Mouse (Mus musculus) intestine, embryonic 15.5 days (tissue): ENCODE data around the gene Cyp26b1. TPM values are rescaled to one million over a fixed set of nuclear protein-coding genes. Genes with fewer than 3 reads are reported as not detected.

Source experiments
- ATAC-seq: fragments of 200-750 bp; cut with Nextera tagmentation; 2 replicates; pipeline ENCODE4 v1.8.0; 2017; ENCODE audit warnings: moderate TSS enrichment, moderate library complexity
- H3K27ac ChIP-seq: fragments of 300-500 bp; sonication (generic); 2 replicates; pipeline ENCODE4 v1.5.1; 2015; ENCODE audit warnings: mild to moderate bottlenecking, inconsistent platforms
- H3K27me3 ChIP-seq: fragments of 300-500 bp; sonication (generic); replicated peaks from 2 replicates; pipeline ENCODE4 v1.6.1; 2015; ENCODE audit warnings: inconsistent platforms
- H3K36me3 ChIP-seq: fragments of 300-500 bp; sonication (generic); 2 replicates; pipeline ENCODE4 v1.6.1; 2015; ENCODE audit warnings: inconsistent platforms
- H3K4me1 ChIP-seq: fragments of 300-500 bp; sonication (generic); replicated peaks from 2 replicates; pipeline ENCODE4 v1.6.1; 2015; ENCODE audit warnings: inconsistent platforms
- H3K4me2 ChIP-seq: fragments of 300-500 bp; sonication (generic); replicated peaks from 2 replicates; pipeline ENCODE4 v1.6.1; 2015; ENCODE audit warnings: mild to moderate bottlenecking, inconsistent platforms
- H3K4me3 ChIP-seq: fragments of 300-500 bp; sonication (generic); replicated peaks from 2 replicates; pipeline ENCODE4 v1.5.1; 2015; ENCODE audit warnings: inconsistent platforms
- H3K9ac ChIP-seq: fragments of 300-500 bp; sonication (generic); 2 replicates; pipeline ENCODE4 v1.6.1; 2015; ENCODE audit warnings: inconsistent platforms
- H3K9me3 ChIP-seq: fragments of 300-500 bp; sonication (generic); 2 replicates; pipeline ENCODE4 v1.6.1; 2016; ENCODE audit warnings: inconsistent platforms
- WGBS: fragments of 180-500 bp; shearing (Covaris S2); methylation state at CpG from one replicate; pipeline ENCODE4 v1.1.7; 2015; 5-methylcytosine and 5-hydroxymethylcytosine counted together
- polyA plus RNA-seq: library from polyadenylated mRNA; unstranded; fragments of >200 nt; fragmentation: Nextera tagmentation; extraction: Ambion mirVana; gene quantifications from 2 replicates; pipeline ENCODE4 v1.2.1, GENCODE M21; 2015

Cyp26b1 gene
- polyA plus RNA-seq, 1 experiment from 2014 or later = 2.6 TPM

DNA sequence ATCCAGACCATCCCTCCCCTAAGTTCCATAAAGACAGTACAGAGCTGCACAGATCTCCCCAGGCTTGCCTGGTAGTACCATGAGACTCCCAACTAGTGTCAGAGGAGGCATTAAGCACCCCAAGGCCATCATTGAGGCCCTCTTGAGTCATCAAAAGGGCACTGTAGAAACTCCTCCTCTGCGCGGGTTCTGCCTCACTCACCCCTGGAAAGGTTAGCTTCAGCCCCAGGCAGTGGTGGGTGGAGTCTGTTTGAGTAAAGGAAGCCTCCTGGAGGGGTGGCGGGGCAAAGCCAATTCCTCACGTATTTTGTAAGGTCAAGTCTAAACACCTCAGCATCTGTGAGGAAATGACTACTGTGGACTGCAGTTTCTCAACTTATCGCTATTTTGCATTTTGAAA, 50.2 kb downstream of the Cyp26b1 start:
- Histone ChIP-seq H3K27me3 (no peaks in the 10 kb centered on the region), H3K4me2 (no peak overlapping the region), H3K4me3 (no peak overlapping the region), H3K36me3 (no peaks in the 10 kb centered on the region), H3K9me3 (no peaks in the 10 kb centered on the region), H3K27ac (no peak overlapping the region), H3K9ac (no peak overlapping the region), H3K4me1 (no peaks in the 10 kb centered on the region)
- no peak for ATAC-seq
- 37% methylated on average over 5 of the region's 5 CpGs for WGBS

DNA sequence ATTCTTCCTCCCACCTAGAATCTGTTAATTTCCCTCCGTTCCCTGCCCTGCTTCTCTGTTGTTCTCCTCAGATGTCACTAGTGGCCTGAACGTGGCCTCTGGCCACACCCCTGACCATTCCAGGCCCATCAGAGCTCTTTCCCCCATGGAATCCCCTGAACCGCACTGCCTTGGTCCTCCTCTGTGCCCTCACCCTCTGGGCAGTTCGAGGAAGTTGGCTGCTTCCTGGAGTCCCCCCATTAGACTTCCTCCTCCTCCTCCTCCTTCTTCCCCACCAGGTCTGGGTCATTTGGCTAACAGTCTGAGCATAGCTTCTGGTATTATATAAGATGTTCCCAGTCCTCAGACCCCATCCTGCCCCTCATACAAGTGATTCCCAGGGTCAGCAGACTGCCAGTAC, 53.8 kb downstream of the Cyp26b1 start:
- Histone ChIP-seq H3K27me3 (no peaks in the 10 kb centered on the region), H3K36me3 (no peaks in the 10 kb centered on the region), H3K4me2 (no peak overlapping the region), H3K4me1 (peaks cover 2% of the 10 kb centered on the region; the same call in 1 of the 2 replicates), H3K27ac (no peak overlapping the region), H3K4me3 (no peak overlapping the region), H3K9ac (no peak overlapping the region), H3K9me3 (no peaks in the 10 kb centered on the region)
- ATAC-seq = no peak
- WGBS = 67% methylated on average over 4 of the region's 4 CpGs

DNA sequence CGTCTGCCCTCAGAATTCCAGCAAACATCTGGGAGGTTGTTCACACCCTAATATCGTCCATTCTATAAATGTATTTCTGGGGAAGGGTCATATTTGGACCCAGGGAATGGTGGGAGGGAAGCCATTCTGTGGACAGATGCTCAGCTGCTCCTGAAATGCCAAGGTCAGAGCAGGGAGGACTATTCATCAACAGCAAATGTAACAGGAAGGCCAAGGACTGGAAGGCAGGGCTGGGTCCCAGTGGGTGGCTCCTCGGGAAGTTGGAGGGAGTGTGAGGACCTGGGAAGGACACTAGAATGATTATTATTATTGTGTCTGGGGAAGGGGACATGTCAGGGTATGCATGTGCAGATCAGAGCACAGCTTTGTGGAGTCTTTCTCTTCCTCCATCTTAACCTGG, 55.0 kb downstream of the Cyp26b1 start:
- no peak overlapping the region for H3K9ac ChIP-seq
- H3K27me3 ChIP-seq = no peaks in the 10 kb centered on the region
- peaks cover 2% of the 10 kb centered on the region; the same call in 1 of the 2 replicates for H3K4me1 ChIP-seq
- ATAC-seq = no peak
- H3K4me2 ChIP-seq = no peak overlapping the region
- no peaks in the 10 kb centered on the region for H3K36me3 ChIP-seq
- no peak overlapping the region for H3K27ac ChIP-seq
- no peak overlapping the region for H3K4me3 ChIP-seq
- no peaks in the 10 kb centered on the region for H3K9me3 ChIP-seq
- WGBS = 75% methylated on average over 3 of the region's 3 CpGs

DNA sequence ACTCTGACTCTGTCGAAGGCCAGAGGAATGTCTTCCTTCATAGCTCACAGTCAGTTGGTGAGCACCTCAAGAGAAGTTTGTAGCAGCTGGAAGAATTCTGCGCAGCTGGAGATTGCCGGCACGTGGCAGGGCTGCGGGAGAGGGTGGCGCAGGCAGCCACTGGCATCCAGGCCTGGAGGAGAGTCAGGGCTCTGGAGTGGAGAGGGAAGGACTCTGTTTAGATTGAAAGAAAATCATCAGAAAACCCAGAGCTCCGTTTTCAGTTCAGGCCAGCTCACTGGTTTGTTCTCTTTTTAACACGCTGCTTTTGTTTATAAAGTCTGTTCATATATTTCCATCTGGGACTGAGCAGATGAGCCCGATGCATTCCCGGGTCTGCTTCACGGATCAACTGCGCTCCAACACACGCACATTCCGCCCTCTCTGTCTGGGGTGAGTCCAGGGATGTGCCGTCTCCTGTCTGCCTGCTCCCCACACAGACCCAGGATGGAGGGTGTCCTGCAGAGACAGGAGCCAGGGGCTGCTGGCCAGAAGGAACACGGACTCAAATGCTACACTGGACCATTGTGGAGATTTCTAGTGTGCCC, 56.0 kb downstream of the Cyp26b1 start:
- peak overlapping the region; percentile 22; the same call in 1 of the 2 replicates for H3K27ac ChIP-seq
- peak; percentile 63; the same call in 1 of the 2 replicates for ATAC-seq
- 39% methylated on average over 16 of the region's 16 CpGs for WGBS

DNA sequence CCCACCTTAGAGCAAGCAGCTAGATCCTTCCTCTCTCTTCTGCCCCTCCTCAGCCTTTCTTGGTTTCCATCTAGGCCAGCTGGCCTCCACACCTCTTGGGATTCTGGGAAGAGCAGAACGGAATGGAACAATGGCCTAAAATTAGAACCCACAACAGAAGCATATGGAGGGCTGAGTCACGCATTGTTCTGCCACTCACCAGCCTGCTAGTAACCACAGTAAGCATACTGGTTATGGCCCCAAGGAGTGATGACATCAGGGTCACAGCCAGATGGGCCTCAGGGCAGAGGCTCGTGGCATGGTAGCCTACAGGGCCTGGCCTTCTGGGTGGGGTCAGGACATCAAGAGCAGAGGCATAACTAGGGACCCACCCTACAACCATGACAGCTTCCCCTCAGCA, 58.8 kb downstream of the Cyp26b1 start:
- Histone ChIP-seq H3K4me1 (peaks cover 2% of the 10 kb centered on the region; the same call in 1 of the 2 replicates), H3K27me3 (no peaks in the 10 kb centered on the region), H3K36me3 (no peaks in the 10 kb centered on the region), H3K9me3 (no peaks in the 10 kb centered on the region), H3K27ac (no peak overlapping the region), H3K9ac (no peak overlapping the region), H3K4me3 (no peak overlapping the region), H3K4me2 (no peak overlapping the region)
- 82% methylated on average over 3 of the region's 3 CpGs for WGBS
- no peak for ATAC-seq

More for the DNA sequence above, 56.0 kb downstream of the Cyp26b1 start:
- Histone ChIP-seq H3K9ac (no peak overlapping the region), H3K9me3 (no peaks in the 10 kb centered on the region), H3K27me3 (no peaks in the 10 kb centered on the region), H3K36me3 (no peaks in the 10 kb centered on the region), H3K4me3 (no peak overlapping the region), H3K4me1 (peaks cover 2% of the 10 kb centered on the region; the same call in 1 of the 2 replicates), H3K4me2 (peak overlapping the region; percentile 6; the same call in 1 of the 2 replicates)

DNA sequence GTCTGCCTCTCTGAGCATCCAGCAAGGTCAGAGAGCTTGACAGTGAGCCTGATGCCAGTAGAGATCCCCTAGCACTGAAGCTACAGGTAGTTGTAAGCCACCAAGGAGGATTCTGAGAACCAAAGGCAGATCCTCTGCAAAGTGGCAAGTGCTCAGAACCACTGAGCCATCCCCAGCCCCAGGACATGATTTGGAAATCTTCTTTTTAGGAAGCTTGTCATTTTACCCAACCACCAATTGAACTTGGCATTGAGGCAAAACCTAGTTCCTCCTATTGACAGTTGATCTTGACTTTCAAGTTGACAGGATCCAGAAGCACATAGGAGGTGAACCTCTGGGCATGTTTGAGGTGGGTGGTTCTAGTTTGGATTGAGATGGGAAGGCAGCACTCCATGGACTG, 63.8 kb downstream of the Cyp26b1 start:
- Histone ChIP-seq H3K27ac (no peak overlapping the region), H3K4me2 (no peak overlapping the region), H3K4me3 (no peak overlapping the region), H3K27me3 (no peaks in the 10 kb centered on the region), H3K4me1 (no peaks in the 10 kb centered on the region), H3K9me3 (no peaks in the 10 kb centered on the region), H3K9ac (no peak overlapping the region), H3K36me3 (no peaks in the 10 kb centered on the region)
- ATAC-seq = no peak

DNA sequence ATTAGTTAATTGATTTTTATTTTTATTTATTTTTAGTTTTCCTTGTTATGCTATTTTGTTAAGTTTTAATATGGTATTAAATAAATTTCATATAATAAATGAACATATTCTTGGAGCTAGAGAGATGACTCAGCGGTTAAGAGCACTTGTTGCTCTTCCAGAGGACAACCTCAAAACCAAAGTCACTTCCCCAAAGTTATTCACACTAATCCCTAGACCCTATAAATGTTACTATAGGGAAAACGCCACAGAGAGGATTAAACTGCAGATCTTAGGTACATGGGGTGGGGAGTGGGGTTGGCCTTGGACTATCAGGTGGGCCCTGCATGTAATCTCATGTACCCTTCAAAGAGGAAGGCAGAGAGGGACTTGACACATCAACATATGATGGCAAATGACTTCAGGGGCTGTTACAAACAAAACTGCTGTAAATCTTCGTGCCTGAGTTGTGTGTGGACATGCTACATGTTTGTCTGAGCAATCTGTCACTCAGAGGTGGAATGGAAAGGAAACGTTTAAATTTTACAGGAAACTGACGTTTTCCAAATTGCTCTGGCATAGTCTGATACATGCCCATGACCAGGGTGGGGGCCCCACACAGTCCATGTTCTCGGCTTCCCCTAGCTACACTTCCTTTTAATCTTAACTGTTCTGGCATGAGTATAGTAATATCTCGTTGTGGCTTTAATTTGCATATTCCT, 68.7 kb downstream of the Cyp26b1 start:
- no peaks in the 10 kb centered on the region for H3K36me3 ChIP-seq
- H3K4me2 ChIP-seq = no peak overlapping the region
- H3K27ac ChIP-seq = no peak overlapping the region
- no peaks in the 10 kb centered on the region for H3K4me1 ChIP-seq
- H3K27me3 ChIP-seq = no peaks in the 10 kb centered on the region
- H3K4me3 ChIP-seq = no peak overlapping the region
- H3K9ac ChIP-seq = no peak overlapping the region
- ATAC-seq = no peak
- whole genome bisulfite sequencing = 70% methylated on average over 7 of the region's 7 CpGs
- H3K9me3 ChIP-seq = no peaks in the 10 kb centered on the region
